Mouse (Mus musculus) midbrain, embryonic 12.5 days (tissue): ENCODE results near the gene Fam198b. TPM values are rescaled to one million over a fixed set of nuclear protein-coding genes. Genes with fewer than 3 reads are reported as not detected.

Experiments
- ATAC-seq: fragments of 200-750 bp; cut with Nextera tagmentation; 2 replicates; pipeline ENCODE4 v1.8.0; 2017; ENCODE audit warnings: low read depth, moderate TSS enrichment, moderate library complexity; ENCODE audit not compliant: low FRiP score
- H3K27ac ChIP-seq: fragments of 300-500 bp; sonication (generic); replicated peaks from 2 replicates; pipeline ENCODE4 v1.5.1; 2016; ENCODE audit warnings: mild to moderate bottlenecking
- H3K27me3 ChIP-seq: fragments of 300-500 bp; sonication (generic); 2 replicates; pipeline ENCODE4 v1.6.1; 2016; ENCODE audit warnings: mild to moderate bottlenecking
- H3K36me3 ChIP-seq: fragments of 300-500 bp; sonication (generic); 2 replicates; pipeline ENCODE4 v1.6.1; 2016
- H3K4me1 ChIP-seq: fragments of 300-500 bp; sonication (generic); 2 replicates; pipeline ENCODE4 v1.6.1; 2016
- H3K4me2 ChIP-seq: fragments of 300-500 bp; sonication (generic); replicated peaks from 2 replicates; pipeline ENCODE4 v1.6.1; 2016; ENCODE audit warnings: mild to moderate bottlenecking, moderate library complexity
- H3K4me3 ChIP-seq: fragments of 300-500 bp; sonication (generic); 2 replicates; pipeline ENCODE4 v1.5.1; 2016; ENCODE audit warnings: mild to moderate bottlenecking
- H3K9ac ChIP-seq: fragments of 300-500 bp; sonication (generic); replicated peaks from 2 replicates; pipeline ENCODE4 v1.6.1; 2016; ENCODE audit warnings: mild to moderate bottlenecking, moderate library complexity
- H3K9me3 ChIP-seq: fragments of 300-500 bp; sonication (generic); 2 replicates; pipeline ENCODE4 v1.6.1; 2016; ENCODE audit warnings: mild to moderate bottlenecking
- WGBS: fragments of 180-500 bp; shearing (Covaris S2); methylation state at CpG from one replicate; pipeline ENCODE4 v1.1.7; 2016; 5-methylcytosine and 5-hydroxymethylcytosine counted together
- polyA plus RNA-seq: library from polyadenylated mRNA; unstranded; fragments of >200 nt; fragmentation: Nextera tagmentation; extraction: Ambion mirVana; gene quantifications from 2 replicates; pipeline ENCODE4 v1.2.1, GENCODE M21; 2016

Fam198b gene
- polyA plus RNA-seq, 1 experiment from 2014 or later = 2.8 TPM

DNA sequence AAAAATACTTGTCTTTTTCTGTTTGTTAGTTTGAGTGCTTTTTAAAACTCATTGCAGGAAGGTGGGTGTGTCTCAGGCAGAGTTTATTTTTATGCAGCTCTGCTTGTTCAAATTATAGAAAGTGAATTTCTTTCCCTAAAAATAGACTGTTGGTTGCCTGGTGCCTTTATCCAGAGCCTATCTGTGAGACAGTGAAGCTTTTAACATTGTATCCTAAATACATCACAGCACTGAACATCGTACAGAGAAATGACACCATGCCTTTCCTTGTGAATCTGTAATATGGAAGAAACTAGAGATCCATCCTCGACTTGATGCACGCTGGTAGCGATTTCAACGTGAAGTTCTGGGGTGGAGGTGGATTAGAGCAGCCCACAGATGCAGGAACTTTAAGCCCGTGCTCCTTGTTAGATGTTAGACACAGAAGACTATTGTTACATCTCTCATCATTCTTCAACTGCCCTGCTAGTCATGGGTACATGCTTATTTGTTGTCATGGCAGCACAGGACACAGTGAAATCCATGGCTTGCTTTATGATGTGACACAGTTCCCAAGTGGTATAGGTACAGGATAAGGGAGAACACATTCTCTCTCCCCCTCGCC is 45.9 kb downstream of the Fam198b start:
- Histone ChIP-seq H3K36me3 (no peaks in the 10 kb centered on the region), H3K4me1 (peaks cover 7% of the 10 kb centered on the region), H3K4me2 (0 out of 2 replicates have a peak overlapping the region, but pooled peaks have one; percentile 9), H3K9me3 (no peaks in the 10 kb centered on the region), H3K9ac (no peak overlapping the region), H3K4me3 (no peak overlapping the region), H3K27me3 (no peaks in the 10 kb centered on the region), H3K27ac (no peak overlapping the region)
- WGBS = 40% methylated on average over 6 of the region's 7 CpGs
- peak; percentile 88 for ATAC-seq

DNA sequence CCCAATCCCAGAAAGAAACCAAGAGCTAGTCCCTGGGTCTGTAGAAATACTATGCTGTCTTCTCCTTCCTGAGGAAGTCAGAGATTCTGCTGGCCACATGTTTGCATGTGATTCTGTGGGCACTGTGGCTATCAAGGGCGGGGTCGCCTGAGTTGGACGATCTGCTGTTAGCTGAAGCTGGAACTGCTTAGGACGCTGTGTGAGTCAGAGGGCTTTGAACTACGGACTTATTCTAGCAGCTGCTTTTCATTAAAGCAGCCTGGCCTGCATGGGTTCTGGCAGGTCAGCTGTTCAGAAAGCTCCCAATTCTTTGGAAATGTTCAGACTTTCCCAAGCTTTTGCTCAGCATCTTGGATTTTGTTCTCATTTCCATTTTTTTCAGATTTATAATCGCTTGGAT is 51.9 kb downstream of the Fam198b start:
- whole genome bisulfite sequencing = 76% methylated on average over 6 of the region's 6 CpGs
- no peak overlapping the region for H3K4me3 ChIP-seq
- H3K27ac ChIP-seq = no peak overlapping the region
- H3K4me2 ChIP-seq = no peak overlapping the region
- no peaks in the 10 kb centered on the region for H3K27me3 ChIP-seq
- H3K4me1 ChIP-seq = no peaks in the 10 kb centered on the region
- no peaks in the 10 kb centered on the region for H3K9me3 ChIP-seq
- no peak for ATAC-seq
- no peaks in the 10 kb centered on the region for H3K36me3 ChIP-seq
- no peak overlapping the region for H3K9ac ChIP-seq

DNA sequence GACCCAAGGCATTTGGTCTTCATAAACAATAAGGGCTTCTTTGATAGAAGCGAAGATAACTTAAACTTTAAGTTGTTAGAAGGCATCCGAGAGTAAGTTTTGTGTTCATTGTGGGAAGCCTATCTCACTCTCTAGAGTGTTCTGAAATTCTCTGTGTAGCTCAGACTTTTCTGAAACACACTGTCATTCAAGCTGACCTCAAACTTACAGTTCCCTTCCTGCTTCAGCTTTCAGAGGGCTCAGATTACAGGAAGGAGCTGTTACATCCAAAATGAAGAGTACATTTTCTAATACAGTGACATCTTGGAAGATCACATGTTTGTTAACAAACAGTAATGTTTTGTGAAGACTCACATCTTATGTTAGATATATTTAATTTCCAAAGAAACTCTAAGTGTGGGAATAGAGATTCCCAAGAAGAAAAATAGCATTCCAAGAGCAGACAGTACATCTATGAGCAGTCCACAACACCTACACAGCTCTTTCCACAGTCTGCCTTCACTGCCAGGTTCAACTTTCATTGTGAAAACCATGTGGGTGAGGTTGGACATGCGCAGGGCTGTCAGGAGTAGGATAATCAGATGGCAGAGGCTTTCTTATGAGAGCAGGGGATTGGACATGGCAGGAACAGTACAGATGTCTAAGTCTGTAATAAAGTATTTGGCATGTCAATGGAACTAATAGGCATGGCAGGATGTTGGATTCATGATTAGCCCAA is 52.6 kb downstream of the Fam198b start:
- no peak overlapping the region for H3K27ac ChIP-seq
- no peaks in the 10 kb centered on the region for H3K27me3 ChIP-seq
- no peak overlapping the region for H3K4me2 ChIP-seq
- ATAC-seq = no peak
- H3K9me3 ChIP-seq = no peaks in the 10 kb centered on the region
- H3K36me3 ChIP-seq = no peaks in the 10 kb centered on the region
- WGBS = 81% methylated on average over 3 of the region's 3 CpGs
- H3K9ac ChIP-seq = no peak overlapping the region
- no peaks in the 10 kb centered on the region for H3K4me1 ChIP-seq
- H3K4me3 ChIP-seq = no peak overlapping the region

DNA sequence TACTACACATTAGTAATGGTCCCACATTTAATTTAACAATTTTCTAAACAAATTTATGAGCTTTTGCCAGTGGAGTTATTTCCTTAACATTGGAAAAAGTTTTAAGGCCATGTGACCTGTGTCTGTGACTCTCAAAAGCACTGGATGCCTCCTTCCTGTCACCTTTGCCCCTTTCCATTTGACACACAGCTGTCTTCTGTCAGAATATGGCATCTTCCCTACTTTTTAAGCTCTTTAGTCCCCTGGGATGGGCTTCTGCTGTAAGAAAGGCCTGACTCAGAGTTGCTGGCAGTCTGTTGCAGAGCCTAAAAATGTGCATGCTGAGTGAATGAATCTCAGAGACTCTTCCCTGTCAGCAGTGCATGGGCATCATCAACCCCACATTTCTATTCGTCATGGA is 63.4 kb downstream of the Fam198b start:
- H3K9me3 ChIP-seq = no peaks in the 10 kb centered on the region
- no peaks in the 10 kb centered on the region for H3K36me3 ChIP-seq
- no peak overlapping the region for H3K4me2 ChIP-seq
- ATAC-seq = no peak
- H3K27ac ChIP-seq = no peak overlapping the region
- WGBS = 85% methylated on average over 1 of the region's 1 CpGs
- H3K4me1 ChIP-seq = no peaks in the 10 kb centered on the region
- no peaks in the 10 kb centered on the region for H3K27me3 ChIP-seq
- no peak overlapping the region for H3K9ac ChIP-seq
- H3K4me3 ChIP-seq = no peak overlapping the region

DNA sequence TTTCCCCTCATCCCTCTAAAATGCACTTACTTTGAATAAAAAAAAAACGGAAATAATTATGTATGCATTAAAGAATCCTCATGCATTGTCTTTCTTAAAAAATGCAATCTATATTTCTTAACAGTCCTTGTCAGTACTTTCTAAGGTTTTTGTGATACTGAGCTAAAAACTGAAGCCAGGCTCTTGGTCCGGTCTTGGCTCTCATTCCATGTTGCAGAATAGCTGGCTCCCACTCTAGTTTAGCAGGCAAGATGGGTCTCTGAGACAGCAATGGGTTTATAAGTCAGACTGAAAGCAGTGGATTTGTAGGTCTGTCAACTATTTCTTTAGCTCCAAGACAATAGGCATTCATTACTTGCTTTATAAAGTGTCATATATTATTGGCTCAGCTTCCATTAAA is 63.8 kb downstream of the Fam198b start:
- WGBS = 85% methylated on average over 2 of the region's 2 CpGs

DNA sequence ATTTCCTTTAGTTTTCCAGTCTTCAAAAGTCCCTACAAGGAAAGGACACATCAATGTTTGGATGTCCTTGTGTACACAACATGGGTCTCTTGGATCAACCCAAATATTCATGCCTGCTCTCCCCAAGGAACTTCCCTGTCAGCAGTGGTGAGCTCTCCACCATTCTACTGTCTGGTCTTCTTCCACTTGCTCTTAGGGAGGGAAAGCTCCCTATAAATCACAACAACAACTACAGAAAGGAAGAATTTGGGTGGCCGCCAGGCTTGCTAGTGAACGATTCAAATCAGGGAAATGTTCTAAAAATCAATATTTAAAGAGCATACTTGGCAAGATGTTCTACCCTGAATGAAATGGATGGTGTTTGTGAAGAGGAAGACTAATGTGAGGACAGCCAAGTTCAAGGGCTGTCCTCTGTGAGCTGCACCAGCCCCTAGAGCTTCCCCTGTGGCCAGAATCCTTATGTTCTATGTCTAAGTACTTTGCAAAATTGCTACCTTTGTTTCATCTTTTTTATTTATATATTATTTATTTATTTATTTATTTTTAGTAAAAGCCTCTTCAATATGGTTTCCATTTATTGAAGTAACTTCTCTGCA is 68.9 kb downstream of the Fam198b start:
- Histone ChIP-seq H3K4me3 (no peak overlapping the region), H3K27me3 (no peaks in the 10 kb centered on the region), H3K4me2 (no peak overlapping the region), H3K9ac (no peak overlapping the region), H3K9me3 (no peaks in the 10 kb centered on the region), H3K27ac (no peak overlapping the region), H3K4me1 (no peaks in the 10 kb centered on the region), H3K36me3 (no peaks in the 10 kb centered on the region)
- WGBS = 87% methylated on average over 2 of the region's 2 CpGs
- no peak for ATAC-seq

More for the DNA sequence above, 63.8 kb downstream of the Fam198b start:
- no peaks in the 10 kb centered on the region for H3K9me3 ChIP-seq
- no peak overlapping the region for H3K4me3 ChIP-seq
- no peaks in the 10 kb centered on the region for H3K4me1 ChIP-seq
- no peak overlapping the region for H3K27ac ChIP-seq
- no peak for ATAC-seq
- H3K36me3 ChIP-seq = no peaks in the 10 kb centered on the region
- no peak overlapping the region for H3K9ac ChIP-seq
- H3K4me2 ChIP-seq = no peak overlapping the region
- H3K27me3 ChIP-seq = no peaks in the 10 kb centered on the region

DNA sequence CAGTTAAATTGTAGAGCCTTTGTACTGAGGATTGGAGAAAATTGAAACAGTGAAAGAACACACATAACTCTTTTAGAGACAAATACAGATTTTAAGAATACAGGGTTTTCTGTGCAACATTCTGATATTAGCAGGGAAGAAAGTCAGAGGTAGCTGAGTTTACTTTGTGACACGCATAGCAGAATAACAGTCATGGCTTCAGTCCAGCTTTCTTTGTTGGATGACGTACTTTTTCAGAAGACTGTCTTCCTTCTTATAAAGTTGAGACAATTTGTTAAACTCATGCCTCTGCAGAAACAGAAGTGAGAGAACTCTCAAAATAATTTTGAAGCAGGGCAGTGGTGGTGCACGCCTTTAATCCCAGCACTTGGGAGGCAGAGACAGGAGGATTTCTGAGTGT is 70.9 kb downstream of the Fam198b start:
- Histone ChIP-seq H3K27me3 (no peaks in the 10 kb centered on the region), H3K9me3 (no peaks in the 10 kb centered on the region), H3K36me3 (no peaks in the 10 kb centered on the region), H3K9ac (no peak overlapping the region), H3K27ac (no peak overlapping the region), H3K4me1 (no peaks in the 10 kb centered on the region), H3K4me2 (no peak overlapping the region), H3K4me3 (no peak overlapping the region)
- ATAC-seq = no peak
- WGBS = 93% methylated on average over 3 of the region's 3 CpGs

DNA sequence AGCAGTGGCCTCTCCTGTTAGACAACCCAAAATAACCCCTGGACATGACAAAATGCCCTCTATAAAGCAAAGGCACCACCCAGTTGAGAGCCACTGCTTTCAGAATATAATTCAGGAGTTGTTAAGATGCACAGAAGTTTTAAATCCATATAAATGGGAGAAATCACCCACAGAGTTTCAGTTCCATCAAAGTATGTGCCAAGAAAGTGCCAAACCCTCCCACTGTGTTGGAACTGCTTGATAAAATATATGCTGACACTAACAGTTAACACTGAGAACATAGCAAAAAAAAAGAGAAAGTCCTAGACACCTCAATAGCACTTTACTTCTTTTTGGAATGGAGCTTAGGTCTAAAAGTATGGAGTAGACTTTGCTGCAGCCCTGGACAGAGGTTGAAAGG is 72.5 kb downstream of the Fam198b start:
- Histone ChIP-seq H3K4me3 (no peak overlapping the region), H3K4me2 (no peak overlapping the region), H3K9ac (no peak overlapping the region), H3K27ac (no peak overlapping the region), H3K9me3 (no peaks in the 10 kb centered on the region), H3K4me1 (no peaks in the 10 kb centered on the region), H3K36me3 (no peaks in the 10 kb centered on the region), H3K27me3 (no peaks in the 10 kb centered on the region)
- ATAC-seq = no peak

DNA sequence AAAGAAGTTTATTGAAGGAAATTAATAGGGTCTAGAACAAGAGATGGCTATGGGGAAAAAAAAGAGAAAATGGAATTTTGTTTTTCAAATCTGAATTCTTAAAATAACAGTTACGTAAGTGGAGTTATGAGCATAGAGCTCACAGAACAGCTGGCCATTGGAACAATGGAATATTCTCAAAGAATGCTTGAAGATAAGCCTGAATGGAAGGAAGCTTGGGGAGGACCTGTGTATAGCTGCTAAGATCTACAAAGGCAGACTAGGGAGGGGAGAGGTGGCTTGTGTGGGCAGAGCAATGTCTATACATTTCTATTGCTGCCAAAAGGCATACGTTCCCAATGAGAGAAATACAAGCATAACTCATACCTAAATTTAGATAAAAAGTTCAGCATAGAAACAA is 73.4 kb downstream of the Fam198b start:
- no peak for ATAC-seq
- WGBS = 97% methylated on average over 2 of the region's 2 CpGs
- no peaks in the 10 kb centered on the region for H3K9me3 ChIP-seq

DNA sequence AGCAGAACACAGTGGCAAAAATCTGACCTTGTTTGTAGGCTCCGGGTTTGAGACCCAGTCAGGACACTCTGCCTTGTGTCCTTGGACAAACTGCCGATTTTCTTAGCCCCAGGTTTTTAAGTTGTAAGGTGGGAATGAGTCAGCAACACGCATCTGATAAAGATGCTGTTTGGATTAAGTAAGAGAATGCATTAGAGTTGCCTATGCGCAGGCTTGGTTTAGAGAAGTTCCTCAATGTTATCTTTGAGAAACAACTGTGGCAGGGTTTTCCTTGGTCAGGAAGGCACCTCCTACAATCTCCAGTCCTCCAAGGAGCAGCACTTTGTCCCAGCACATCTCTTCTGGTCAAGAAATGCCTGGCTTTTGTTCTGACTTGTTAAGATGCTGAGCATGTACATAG is 82.4 kb downstream of the Fam198b start:
- H3K27me3 ChIP-seq = no peaks in the 10 kb centered on the region
- H3K27ac ChIP-seq = no peak overlapping the region
- WGBS = 95% methylated on average over 4 of the region's 4 CpGs
- no peaks in the 10 kb centered on the region for H3K4me1 ChIP-seq
- ATAC-seq = no peak
- H3K9ac ChIP-seq = no peak overlapping the region
- no peaks in the 10 kb centered on the region for H3K36me3 ChIP-seq
- H3K4me2 ChIP-seq = no peak overlapping the region
- no peak overlapping the region for H3K4me3 ChIP-seq
- no peaks in the 10 kb centered on the region for H3K9me3 ChIP-seq

More for the DNA sequence above, 73.4 kb downstream of the Fam198b start:
- H3K4me2 ChIP-seq = no peak overlapping the region
- H3K27ac ChIP-seq = no peak overlapping the region
- no peak overlapping the region for H3K9ac ChIP-seq
- H3K36me3 ChIP-seq = no peaks in the 10 kb centered on the region
- H3K4me3 ChIP-seq = no peak overlapping the region
- H3K27me3 ChIP-seq = no peaks in the 10 kb centered on the region
- H3K4me1 ChIP-seq = no peaks in the 10 kb centered on the region

DNA sequence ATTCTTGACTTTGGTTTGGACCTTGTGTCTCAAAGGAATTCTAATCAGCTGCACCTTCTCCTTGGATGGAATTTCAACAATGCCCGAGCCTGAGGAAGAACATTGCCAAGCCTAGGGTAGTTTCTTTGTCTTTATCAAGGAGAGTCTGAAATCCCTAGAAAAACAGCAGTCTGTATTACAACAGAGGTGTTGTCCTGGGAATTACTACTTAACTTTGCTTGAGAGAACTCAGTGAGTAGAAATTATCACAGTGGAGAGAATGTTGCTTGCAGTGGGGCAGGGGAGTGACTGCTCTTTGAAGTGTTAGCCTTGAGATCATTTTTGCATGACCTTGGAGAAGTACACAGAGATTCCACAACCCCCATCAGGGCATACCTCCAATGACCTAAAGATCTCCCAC is 83.0 kb downstream of the Fam198b start:
- H3K4me1 ChIP-seq = no peaks in the 10 kb centered on the region
- WGBS = 63% methylated on average over 1 of the region's 1 CpGs
- H3K4me2 ChIP-seq = no peak overlapping the region
- no peak overlapping the region for H3K4me3 ChIP-seq
- no peak overlapping the region for H3K27ac ChIP-seq
- H3K9ac ChIP-seq = no peak overlapping the region
- no peaks in the 10 kb centered on the region for H3K27me3 ChIP-seq
- H3K9me3 ChIP-seq = no peaks in the 10 kb centered on the region
- ATAC-seq = no peak
- H3K36me3 ChIP-seq = no peaks in the 10 kb centered on the region

DNA sequence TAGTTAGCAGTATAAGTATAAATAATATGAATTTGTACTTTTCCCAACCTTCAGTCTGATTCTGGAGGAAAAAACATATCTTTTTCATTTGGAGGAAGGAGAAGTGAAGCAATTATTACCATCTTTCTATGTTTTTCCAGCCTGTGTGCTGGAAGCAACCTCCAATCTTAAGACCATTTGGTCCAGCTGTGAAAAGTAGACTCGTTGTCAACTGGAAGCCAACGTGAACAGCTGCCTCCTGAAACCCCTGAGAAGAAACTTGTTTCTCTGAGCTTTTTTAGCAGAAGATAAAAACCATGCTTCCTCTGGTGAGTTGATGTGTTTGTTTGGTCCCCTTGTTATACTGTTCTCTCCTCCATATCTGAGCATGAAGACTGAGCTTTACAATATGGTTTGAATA is 84.1 kb downstream of the Fam198b start:
- H3K4me2 ChIP-seq = no peak overlapping the region
- no peak overlapping the region for H3K27ac ChIP-seq
- H3K9me3 ChIP-seq = no peaks in the 10 kb centered on the region
- H3K4me1 ChIP-seq = no peaks in the 10 kb centered on the region
- WGBS = 73% methylated on average over 2 of the region's 2 CpGs
- ATAC-seq = no peak
- no peak overlapping the region for H3K9ac ChIP-seq
- H3K36me3 ChIP-seq = no peaks in the 10 kb centered on the region
- no peak overlapping the region for H3K4me3 ChIP-seq
- no peaks in the 10 kb centered on the region for H3K27me3 ChIP-seq
